Mouse (Mus musculus): ENCODE measurements around the gene Cdc6. TPM values are rescaled to one million over a fixed set of nuclear protein-coding genes. Genes with fewer than 3 reads are reported as not detected.

Cdc6 gene
- polyA plus RNA-seq, 1 experiment: 8.4 TPM

DNA sequence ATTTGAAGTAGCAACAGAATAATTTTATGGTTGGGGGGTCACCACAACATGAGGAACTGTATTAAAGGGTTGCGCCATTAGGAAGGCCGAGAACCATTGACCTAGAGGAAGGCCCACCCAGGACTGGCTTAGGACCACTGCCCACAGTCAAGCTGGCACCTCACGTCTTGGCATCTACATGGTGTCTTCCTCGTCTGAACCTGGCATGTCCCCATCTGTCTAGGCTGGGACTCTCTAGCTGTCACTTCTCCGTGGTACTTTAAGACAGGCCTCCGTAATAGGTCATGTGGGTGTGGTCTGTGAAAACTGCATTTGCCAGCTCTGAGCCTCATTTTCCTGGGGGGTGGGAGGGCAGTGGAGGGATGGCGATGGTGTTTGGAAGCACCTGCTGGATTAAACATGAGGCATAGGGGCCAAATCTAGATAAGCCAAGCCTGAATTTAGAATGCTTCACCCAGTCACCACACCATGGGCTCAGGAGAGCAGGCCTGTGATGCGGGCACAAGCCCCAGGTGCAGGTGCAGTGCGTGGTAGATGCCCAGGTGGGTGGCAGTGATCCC, 65.3 kb downstream of the Cdc6 start:
- 92% methylated on average over 9 of the region's 9 CpGs for WGBS
- peaks cover 18% of the 10 kb centered on the region for H3K4me1 ChIP-seq (replicated peaks; ENCODE audit: control insufficient read depth, insufficient read depth, low read length)
- H3K27ac ChIP-seq (ENCODE audit: control insufficient read depth, insufficient read depth, low read length): no peak overlapping the region
- TF ChIP-seq POLR2A (IDR thresholded peaks at IDR 0.05; ENCODE audit: control insufficient read depth, extremely low read depth, insufficient read depth, low read length, poor library complexity) (no peak), CTCF (IDR thresholded peaks at IDR 0.05; ENCODE audit: borderline replicate concordance, control insufficient read depth, extremely low read depth, insufficient read depth, low read length, poor library complexity) (no peak)
- DNase-seq: no peak
- no peaks in the 10 kb centered on the region for H3K27me3 ChIP-seq (ENCODE audit: control insufficient read depth, insufficient read depth, low read length)
- no peak overlapping the region for H3K4me3 ChIP-seq (ENCODE audit: control insufficient read depth, insufficient read depth, low read length)
- H3K36me3 ChIP-seq (ENCODE audit: control insufficient read depth, insufficient read depth, low read length): peaks cover 41% of the 10 kb centered on the region

Other genes with a start within 250 kb of the Cdc6 start
- gene Gsdma, start 243.4 kb upstream of the Cdc6 start, polyA plus RNA-seq (2012; rRNA removed): 0.71 and 0.75 TPM in 2 replicates
- gene Psmd3, start 225.2 kb upstream of the Cdc6 start, polyA plus RNA-seq (2012; rRNA removed): 293 and 303 TPM in 2 replicates
- 0.14 and 0.22 TPM in 2 replicates for gene Csf3, start 206.5 kb upstream of the Cdc6 start, polyA plus RNA-seq (2012; rRNA removed)
- gene Med24, start 178.4 kb upstream of the Cdc6 start, polyA plus RNA-seq (2012; rRNA removed): 179 and 196 TPM in 2 replicates
- 36.8 and 41.5 TPM in 2 replicates for gene Thra, start 167.2 kb upstream of the Cdc6 start, polyA plus RNA-seq (2012; rRNA removed)
- gene Nr1d1, start 132.5 kb upstream of the Cdc6 start, polyA plus RNA-seq (2012; rRNA removed): 34.4 and 37.7 TPM in 2 replicates
- 50.3 and 66.0 TPM in 2 replicates for gene Msl1, start 112.3 kb upstream of the Cdc6 start, polyA plus RNA-seq (2012; rRNA removed)
- gene Casc3, start 102.9 kb upstream of the Cdc6 start, polyA plus RNA-seq (2012; rRNA removed): 66.5 and 72.2 TPM in 2 replicates
- 8.5 and 11.6 TPM in 2 replicates for gene Rapgefl1, start 71.0 kb upstream of the Cdc6 start, polyA plus RNA-seq (2012; rRNA removed)
- 23.9 and 30.3 TPM in 2 replicates for gene Wipf2, start 44.2 kb upstream of the Cdc6 start, polyA plus RNA-seq (2012; rRNA removed)
- 63.5 and 74.1 TPM in 2 replicates for gene Rara, start 20.0 kb downstream of the Cdc6 start, polyA plus RNA-seq (2012; rRNA removed)
- 1.3 and 1.9 TPM in 2 replicates for gene Gjd3, start 75.2 kb downstream of the Cdc6 start, polyA plus RNA-seq (2012; rRNA removed)
- 59.2 and 85.6 TPM in 2 replicates for gene Top2a, start 116.4 kb downstream of the Cdc6 start, polyA plus RNA-seq (2012; rRNA removed)
- 176 and 220 TPM in 2 replicates for gene Igfbp4, start 133.4 kb downstream of the Cdc6 start, polyA plus RNA-seq (2012; rRNA removed)
- 5.2 and 7.5 TPM in 2 replicates for gene Tns4, start 181.5 kb downstream of the Cdc6 start, polyA plus RNA-seq (2012; rRNA removed)
- 202 and 240 TPM in 2 replicates for gene Ccr7, start 247.3 kb downstream of the Cdc6 start, polyA plus RNA-seq (2012; rRNA removed)